Mouse (Mus musculus) neural tube, embryonic 13.5 days (tissue): ENCODE results near the gene Grik4. TPM values are rescaled to one million over a fixed set of nuclear protein-coding genes. Genes with fewer than 3 reads are reported as not detected.

Experiments
- ATAC-seq: fragments of 200-750 bp; cut with Nextera tagmentation; 2 replicates; pipeline ENCODE4 v1.8.0; 2017; ENCODE audit warnings: low read depth, mild to moderate bottlenecking, moderate TSS enrichment, moderate library complexity
- H3K27ac ChIP-seq: fragments of 300-500 bp; sonication (generic); replicated peaks from 2 replicates; pipeline ENCODE4 v1.5.1; 2015; ENCODE audit warnings: moderate library complexity, mild to moderate bottlenecking, inconsistent platforms
- H3K27me3 ChIP-seq: fragments of 300-500 bp; sonication (generic); 2 replicates; pipeline ENCODE4 v1.6.1; 2015; ENCODE audit warnings: mild to moderate bottlenecking, inconsistent platforms
- H3K36me3 ChIP-seq: fragments of 300-500 bp; sonication (generic); 2 replicates; pipeline ENCODE4 v1.6.1; 2015; ENCODE audit warnings: mild to moderate bottlenecking, inconsistent platforms
- H3K4me1 ChIP-seq: fragments of 300-500 bp; sonication (generic); replicated peaks from 2 replicates; pipeline ENCODE4 v1.6.1; 2015; ENCODE audit warnings: inconsistent platforms
- H3K4me2 ChIP-seq: fragments of 300-500 bp; sonication (generic); 2 replicates; pipeline ENCODE4 v1.6.1; 2015; ENCODE audit warnings: inconsistent platforms, mild to moderate bottlenecking, moderate library complexity
- H3K4me3 ChIP-seq: fragments of 300-500 bp; sonication (generic); 2 replicates; pipeline ENCODE4 v1.5.1; 2015; ENCODE audit warnings: mild to moderate bottlenecking, inconsistent platforms
- H3K9ac ChIP-seq: fragments of 300-500 bp; sonication (generic); 2 replicates; pipeline ENCODE4 v1.6.1; 2015; ENCODE audit warnings: moderate library complexity, mild to moderate bottlenecking, inconsistent platforms
- H3K9me3 ChIP-seq: fragments of 300-500 bp; sonication (generic); 2 replicates; pipeline ENCODE4 v1.6.1; 2016; ENCODE audit warnings: inconsistent platforms
- WGBS: fragments of 180-500 bp; shearing (Covaris S2); methylation state at CpG from one replicate; pipeline ENCODE4 v1.1.7; 2015; 5-methylcytosine and 5-hydroxymethylcytosine counted together
- polyA plus RNA-seq: library from polyadenylated mRNA; unstranded; fragments of >200 nt; fragmentation: Nextera tagmentation; extraction: Ambion mirVana; gene quantifications from 2 replicates; pipeline ENCODE4 v1.2.1, GENCODE M21; 2015

The Grik4 gene
- polyA plus RNA-seq, 1 experiment from 2014 or later: 8.3 TPM

GRCm38 (mm10) chr9:42686104-42686503, 258.2 kb downstream of the Grik4 start:
- Histone ChIP-seq H3K4me3 (no peak overlapping the region), H3K36me3 (no peaks in the 10 kb centered on the region), H3K9ac (no peak overlapping the region), H3K4me2 (no peak overlapping the region), H3K4me1 (0 out of 2 replicates have a peak, but pooled peaks cover 10% of the 10 kb centered on the region), H3K27ac (no peak overlapping the region), H3K9me3 (no peaks in the 10 kb centered on the region), H3K27me3 (no peaks in the 10 kb centered on the region)
- 83% methylated on average over 5 of the region's 5 CpGs for WGBS
- ATAC-seq: no peak

GRCm38 (mm10) chr9:42674017-42674412, 270.3 kb downstream of the Grik4 start:
- H3K27me3 ChIP-seq: peaks cover 5% of the 10 kb centered on the region; the same call in 1 of the 2 replicates
- no peaks in the 10 kb centered on the region for H3K9me3 ChIP-seq
- H3K4me3 ChIP-seq: no peak overlapping the region
- ATAC-seq: no peak
- H3K9ac ChIP-seq: no peak overlapping the region
- no peaks in the 10 kb centered on the region for H3K36me3 ChIP-seq
- H3K27ac ChIP-seq: peak overlapping the region; percentile 77
- no peak overlapping the region for H3K4me2 ChIP-seq
- 31% methylated on average over 5 of the region's 5 CpGs for WGBS
- H3K4me1 ChIP-seq: peaks cover 47% of the 10 kb centered on the region

GRCm38 (mm10) chr9:42673385-42674016, 270.8 kb downstream of the Grik4 start:
- Histone ChIP-seq H3K4me1 (peaks cover 47% of the 10 kb centered on the region), H3K9me3 (no peaks in the 10 kb centered on the region), H3K27ac (peak overlapping the region; percentile 77), H3K36me3 (no peaks in the 10 kb centered on the region), H3K4me2 (peak overlapping the region; percentile 4; the same call in 1 of the 2 replicates), H3K4me3 (no peak overlapping the region), H3K27me3 (peaks cover 5% of the 10 kb centered on the region; the same call in 1 of the 2 replicates), H3K9ac (no peak overlapping the region)
- 19% methylated on average over 12 of the region's 12 CpGs for WGBS
- peak; percentile 25; the same call in 1 of the 2 replicates for ATAC-seq

- no peak overlapping the region for H3K4me3 ChIP-seq
- ATAC-seq: peak; percentile 45; the same call in 1 of the 2 replicates
- H3K4me2 ChIP-seq: no peak overlapping the region
- 34% methylated on average over 8 of the region's 8 CpGs for WGBS
- H3K36me3 ChIP-seq: no peaks in the 10 kb centered on the region
- peak overlapping the region; percentile 77 for H3K27ac ChIP-seq
- 0 out of 2 replicates have a peak overlapping the region, but pooled peaks have one; percentile 4 for H3K9ac ChIP-seq
- H3K4me1 ChIP-seq: peaks cover 47% of the 10 kb centered on the region
- H3K27me3 ChIP-seq: peaks cover 5% of the 10 kb centered on the region; the same call in 1 of the 2 replicates
- no peaks in the 10 kb centered on the region for H3K9me3 ChIP-seq
These were observed 271.3 kb downstream of the Grik4 start for GRCm38 (mm10) chr9:42672982-42673381.

- ATAC-seq: no peak
- Histone ChIP-seq H3K27me3 (peaks cover 5% of the 10 kb centered on the region; the same call in 1 of the 2 replicates), H3K4me3 (no peak overlapping the region), H3K9me3 (no peaks in the 10 kb centered on the region), H3K27ac (peak overlapping the region; percentile 77), H3K4me1 (peaks cover 47% of the 10 kb centered on the region), H3K9ac (no peak overlapping the region), H3K36me3 (no peaks in the 10 kb centered on the region), H3K4me2 (no peak overlapping the region)
- 39% methylated on average over 2 of the region's 2 CpGs for WGBS
These were observed 273.7 kb downstream of the Grik4 start for GRCm38 (mm10) chr9:42670619-42671018.

GRCm38 (mm10) chr9:42661481-42661880, 282.8 kb downstream of the Grik4 start:
- H3K9me3 ChIP-seq: no peaks in the 10 kb centered on the region
- H3K4me1 ChIP-seq: peaks cover 27% of the 10 kb centered on the region; the same call in 1 of the 2 replicates
- ATAC-seq: no peak
- H3K36me3 ChIP-seq: peaks cover 4% of the 10 kb centered on the region; the same call in 1 of the 2 replicates
- no peak overlapping the region for H3K9ac ChIP-seq
- no peak overlapping the region for H3K4me3 ChIP-seq
- WGBS: 73% methylated on average over 1 of the region's 1 CpGs
- H3K27ac ChIP-seq: no peak overlapping the region
- no peak overlapping the region for H3K4me2 ChIP-seq
- H3K27me3 ChIP-seq: no peaks in the 10 kb centered on the region

GRCm38 (mm10) chr9:42652756-42653155, 291.5 kb downstream of the Grik4 start:
- Histone ChIP-seq H3K9me3 (no peaks in the 10 kb centered on the region), H3K27me3 (no peaks in the 10 kb centered on the region), H3K4me3 (no peak overlapping the region), H3K4me1 (peaks cover 9% of the 10 kb centered on the region; the same call in 1 of the 2 replicates), H3K4me2 (no peak overlapping the region), H3K36me3 (no peaks in the 10 kb centered on the region), H3K9ac (no peak overlapping the region), H3K27ac (no peak overlapping the region)
- no peak for ATAC-seq
- 74% methylated on average over 2 of the region's 2 CpGs for WGBS

GRCm38 (mm10) chr9:42652309-42652708, 292.0 kb downstream of the Grik4 start:
- WGBS: 56% methylated on average over 4 of the region's 4 CpGs
- Histone ChIP-seq H3K9ac (no peak overlapping the region), H3K4me1 (peaks cover 9% of the 10 kb centered on the region), H3K4me2 (no peak overlapping the region), H3K27ac (no peak overlapping the region), H3K27me3 (no peaks in the 10 kb centered on the region), H3K36me3 (no peaks in the 10 kb centered on the region), H3K4me3 (no peak overlapping the region), H3K9me3 (no peaks in the 10 kb centered on the region)
- no peak for ATAC-seq

GRCm38 (mm10) chr9:42649872-42650271, 294.4 kb downstream of the Grik4 start:
- Histone ChIP-seq H3K9me3 (no peaks in the 10 kb centered on the region), H3K9ac (no peak overlapping the region), H3K27ac (no peak overlapping the region), H3K4me2 (no peak overlapping the region), H3K27me3 (no peaks in the 10 kb centered on the region), H3K36me3 (no peaks in the 10 kb centered on the region), H3K4me3 (no peak overlapping the region), H3K4me1 (peaks cover 18% of the 10 kb centered on the region)
- no peak for ATAC-seq
- 80% methylated on average over 5 of the region's 5 CpGs for WGBS

GRCm38 (mm10) chr9:42648051-42648450, 296.2 kb downstream of the Grik4 start:
- ATAC-seq: no peak
- no peaks in the 10 kb centered on the region for H3K27me3 ChIP-seq
- no peaks in the 10 kb centered on the region for H3K9me3 ChIP-seq
- H3K36me3 ChIP-seq: no peaks in the 10 kb centered on the region
- H3K4me1 ChIP-seq: peaks cover 19% of the 10 kb centered on the region
- no peak overlapping the region for H3K4me3 ChIP-seq
- no peak overlapping the region for H3K4me2 ChIP-seq
- H3K27ac ChIP-seq: no peak overlapping the region
- H3K9ac ChIP-seq: no peak overlapping the region
- WGBS: 87% methylated on average over 3 of the region's 3 CpGs

- H3K27ac ChIP-seq: no peak overlapping the region
- no peak overlapping the region for H3K4me3 ChIP-seq
- ATAC-seq: no peak
- no peaks in the 10 kb centered on the region for H3K36me3 ChIP-seq
- no peak overlapping the region for H3K4me2 ChIP-seq
- H3K9me3 ChIP-seq: no peaks in the 10 kb centered on the region
- no peaks in the 10 kb centered on the region for H3K27me3 ChIP-seq
- H3K9ac ChIP-seq: no peak overlapping the region
- WGBS: 71% methylated on average over 3 of the region's 3 CpGs
- H3K4me1 ChIP-seq: peaks cover 24% of the 10 kb centered on the region
These were observed 296.7 kb downstream of the Grik4 start for GRCm38 (mm10) chr9:42647596-42647995.

GRCm38 (mm10) chr9:42646821-42647220, 297.5 kb downstream of the Grik4 start:
- no peak for ATAC-seq
- Histone ChIP-seq H3K36me3 (no peaks in the 10 kb centered on the region), H3K27ac (0 out of 2 replicates have a peak overlapping the region, but pooled peaks have one; percentile 38), H3K9ac (no peak overlapping the region), H3K9me3 (no peaks in the 10 kb centered on the region), H3K4me2 (no peak overlapping the region), H3K4me3 (no peak overlapping the region), H3K4me1 (peaks cover 32% of the 10 kb centered on the region), H3K27me3 (no peaks in the 10 kb centered on the region; the same call in 1 of the 2 replicates)
- 62% methylated on average over 10 of the region's 10 CpGs for WGBS
